Mouse (Mus musculus) neural tube, embryonic 13.5 days (tissue): ENCODE measurements at regions not wholly inside any gene's neighbourhood (a gene's known extent, or its start where the extent isn't known, plus 50 kb on each side); places are given as distances from the start of the nearest gene placed in this dataset.

ENCODE experiments used
- ATAC-seq: fragments of 200-750 bp; cut with Nextera tagmentation; 2 replicates; pipeline ENCODE4 v1.8.0; 2017; ENCODE audit warnings: low read depth, mild to moderate bottlenecking, moderate TSS enrichment, moderate library complexity
- H3K27ac ChIP-seq: fragments of 300-500 bp; sonication (generic); replicated peaks from 2 replicates; pipeline ENCODE4 v1.5.1; 2015; ENCODE audit warnings: moderate library complexity, mild to moderate bottlenecking, inconsistent platforms
- H3K27me3 ChIP-seq: fragments of 300-500 bp; sonication (generic); 2 replicates; pipeline ENCODE4 v1.6.1; 2015; ENCODE audit warnings: mild to moderate bottlenecking, inconsistent platforms
- H3K36me3 ChIP-seq: fragments of 300-500 bp; sonication (generic); 2 replicates; pipeline ENCODE4 v1.6.1; 2015; ENCODE audit warnings: mild to moderate bottlenecking, inconsistent platforms
- H3K4me1 ChIP-seq: fragments of 300-500 bp; sonication (generic); replicated peaks from 2 replicates; pipeline ENCODE4 v1.6.1; 2015; ENCODE audit warnings: inconsistent platforms
- H3K4me2 ChIP-seq: fragments of 300-500 bp; sonication (generic); 2 replicates; pipeline ENCODE4 v1.6.1; 2015; ENCODE audit warnings: inconsistent platforms, mild to moderate bottlenecking, moderate library complexity
- H3K4me3 ChIP-seq: fragments of 300-500 bp; sonication (generic); 2 replicates; pipeline ENCODE4 v1.5.1; 2015; ENCODE audit warnings: mild to moderate bottlenecking, inconsistent platforms
- H3K9ac ChIP-seq: fragments of 300-500 bp; sonication (generic); 2 replicates; pipeline ENCODE4 v1.6.1; 2015; ENCODE audit warnings: moderate library complexity, mild to moderate bottlenecking, inconsistent platforms
- H3K9me3 ChIP-seq: fragments of 300-500 bp; sonication (generic); 2 replicates; pipeline ENCODE4 v1.6.1; 2016; ENCODE audit warnings: inconsistent platforms
- WGBS: fragments of 180-500 bp; shearing (Covaris S2); methylation state at CpG from one replicate; pipeline ENCODE4 v1.1.7; 2015; 5-methylcytosine and 5-hydroxymethylcytosine counted together

DNA sequence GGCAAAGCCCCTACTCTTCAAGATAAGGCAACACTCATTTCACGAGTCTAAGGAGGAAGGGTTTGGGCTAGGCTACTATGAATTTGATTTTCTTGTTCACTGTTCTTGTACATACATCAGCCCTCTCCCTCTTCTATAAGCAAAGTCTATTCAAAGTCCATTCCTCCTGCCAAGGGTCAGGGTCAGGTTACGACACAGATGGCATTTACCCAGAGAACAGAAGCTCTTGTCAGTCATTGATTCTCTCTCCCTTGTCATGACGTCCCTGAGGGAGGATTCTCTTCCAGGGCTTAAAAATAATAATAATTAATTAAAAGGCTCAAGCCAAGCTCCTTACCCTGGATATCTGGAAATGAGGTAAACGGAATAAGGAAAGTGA, 222.7 kb downstream of the Rchy1 start:
- Histone ChIP-seq H3K36me3 (no peaks in the 10 kb centered on the region), H3K4me3 (no peak overlapping the region), H3K27ac (no peak overlapping the region), H3K4me2 (no peak overlapping the region), H3K9ac (no peak overlapping the region), H3K27me3 (no peaks in the 10 kb centered on the region), H3K4me1 (no peaks in the 10 kb centered on the region), H3K9me3 (no peaks in the 10 kb centered on the region)
- WGBS, result 38% methylated on average over 4 of the region's 4 CpGs
- ATAC-seq, result no peak

DNA sequence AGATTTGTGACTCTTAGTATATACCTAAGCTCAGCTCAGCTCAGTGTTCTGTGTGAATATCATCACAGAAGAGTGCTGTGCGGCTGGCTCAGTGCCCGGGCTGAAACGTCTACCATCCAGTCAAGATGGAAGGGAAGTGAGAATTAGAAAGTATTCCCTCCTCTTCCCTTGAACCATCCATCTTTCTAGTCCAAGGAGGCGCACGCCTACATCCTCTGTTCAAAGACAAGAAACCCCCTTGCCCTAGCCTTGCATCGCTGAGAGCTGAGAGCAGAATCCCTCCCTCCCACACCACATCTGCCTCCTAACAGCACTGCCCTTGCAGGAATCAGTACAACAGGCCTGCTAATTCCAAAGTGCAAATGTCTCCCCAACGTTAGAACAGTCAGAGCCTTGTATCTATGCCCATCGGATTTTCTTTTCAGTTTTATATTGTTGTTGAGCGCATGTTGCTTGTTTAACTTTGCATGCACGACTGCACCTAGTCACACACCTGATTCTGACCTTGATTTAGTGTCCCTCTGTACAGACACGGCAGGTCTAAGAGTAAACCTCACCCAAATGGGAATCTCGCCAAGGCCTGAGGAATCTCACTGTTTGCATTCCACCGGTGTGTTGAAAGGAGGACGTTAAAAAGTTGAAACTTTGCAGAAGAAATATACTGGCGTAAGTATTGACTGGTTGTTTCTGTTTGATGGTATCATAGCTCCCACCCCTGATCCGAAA, 222.2 kb downstream of the Parm1 start:
- no peak for ATAC-seq
- Histone ChIP-seq H3K4me3 (no peak overlapping the region), H3K9ac (no peak overlapping the region), H3K4me2 (no peak overlapping the region), H3K36me3 (no peaks in the 10 kb centered on the region), H3K27me3 (no peaks in the 10 kb centered on the region), H3K27ac (no peak overlapping the region), H3K9me3 (no peaks in the 10 kb centered on the region), H3K4me1 (no peaks in the 10 kb centered on the region)
- 64% methylated on average over 16 of the region's 16 CpGs for WGBS

DNA sequence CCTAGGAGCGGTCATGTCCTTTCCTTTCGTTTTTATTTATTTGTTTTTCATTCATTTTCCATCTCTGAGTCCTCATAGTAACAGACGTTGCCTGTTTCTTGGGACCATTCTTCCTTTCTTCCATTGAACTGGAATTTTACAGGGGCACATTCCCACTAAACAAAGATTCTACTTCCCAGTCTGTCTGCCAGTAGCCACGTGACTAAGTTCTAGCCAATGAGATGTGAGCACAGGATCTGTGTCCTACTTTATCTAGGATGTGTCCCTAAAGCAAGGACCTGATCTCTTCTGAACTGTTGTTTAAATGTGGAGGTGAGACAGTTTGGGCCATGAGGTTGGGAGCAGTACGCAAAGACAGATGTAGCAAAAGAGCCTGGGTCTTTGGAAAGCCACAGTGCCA, 214.6 kb downstream of the Parm1 start:
- no peak overlapping the region for H3K4me3 ChIP-seq
- H3K9ac ChIP-seq, result no peak overlapping the region
- no peak overlapping the region for H3K27ac ChIP-seq
- ATAC-seq, result no peak
- no peaks in the 10 kb centered on the region for H3K27me3 ChIP-seq
- 82% methylated on average over 5 of the region's 5 CpGs for WGBS
- H3K36me3 ChIP-seq, result no peaks in the 10 kb centered on the region
- H3K4me1 ChIP-seq, result no peaks in the 10 kb centered on the region
- H3K4me2 ChIP-seq, result no peak overlapping the region
- H3K9me3 ChIP-seq, result no peaks in the 10 kb centered on the region

DNA sequence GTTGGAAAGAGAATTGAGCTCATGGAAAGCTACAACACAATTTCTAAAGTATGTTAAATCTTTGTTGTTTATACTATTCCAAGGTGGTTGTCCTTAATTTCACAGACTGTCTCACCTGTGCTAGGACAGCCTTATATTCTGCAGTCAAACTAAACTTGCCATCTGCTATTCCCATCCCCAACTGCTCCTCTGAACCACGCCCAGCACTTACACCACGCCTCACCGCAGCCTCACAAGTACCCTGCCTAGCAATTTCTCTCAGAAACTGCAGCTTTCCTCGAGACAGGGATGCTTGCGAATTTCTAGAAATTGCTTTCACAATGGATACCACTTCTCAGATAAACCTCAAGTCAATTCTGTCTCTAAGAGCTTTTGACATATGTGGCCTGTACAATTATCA, 213.7 kb downstream of the Parm1 start:
- WGBS, result 74% methylated on average over 5 of the region's 5 CpGs
- H3K36me3 ChIP-seq, result no peaks in the 10 kb centered on the region
- no peak overlapping the region for H3K4me2 ChIP-seq
- no peak overlapping the region for H3K9ac ChIP-seq
- H3K27ac ChIP-seq, result no peak overlapping the region
- no peaks in the 10 kb centered on the region for H3K4me1 ChIP-seq
- H3K27me3 ChIP-seq, result no peaks in the 10 kb centered on the region
- no peak overlapping the region for H3K4me3 ChIP-seq
- no peak for ATAC-seq
- H3K9me3 ChIP-seq, result no peaks in the 10 kb centered on the region

DNA sequence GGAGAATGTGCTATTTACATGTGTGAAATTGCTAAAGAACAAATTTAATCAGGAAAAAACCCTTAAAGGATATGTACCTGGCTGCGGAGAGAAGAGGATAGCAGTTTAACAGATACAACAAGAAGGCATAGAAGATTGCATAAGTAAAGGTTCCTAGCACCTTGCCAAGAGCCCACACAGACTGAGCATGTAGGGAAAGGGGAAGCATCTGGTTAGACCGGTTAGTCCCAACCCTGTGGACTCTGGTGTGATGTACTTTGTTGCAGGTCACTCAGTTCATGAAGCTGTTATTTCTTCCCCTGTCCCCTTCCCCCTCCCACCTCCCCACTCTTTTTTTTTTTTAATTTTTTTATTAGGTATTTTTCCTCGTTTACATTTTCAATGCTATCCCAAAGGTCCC, 212.5 kb downstream of the Parm1 start:
- Histone ChIP-seq H3K9me3 (no peaks in the 10 kb centered on the region), H3K36me3 (no peaks in the 10 kb centered on the region), H3K9ac (no peak overlapping the region), H3K4me2 (no peak overlapping the region), H3K27me3 (no peaks in the 10 kb centered on the region), H3K4me1 (no peaks in the 10 kb centered on the region), H3K27ac (no peak overlapping the region), H3K4me3 (no peak overlapping the region)
- ATAC-seq, result no peak
- 50% methylated on average over 3 of the region's 3 CpGs for WGBS

DNA sequence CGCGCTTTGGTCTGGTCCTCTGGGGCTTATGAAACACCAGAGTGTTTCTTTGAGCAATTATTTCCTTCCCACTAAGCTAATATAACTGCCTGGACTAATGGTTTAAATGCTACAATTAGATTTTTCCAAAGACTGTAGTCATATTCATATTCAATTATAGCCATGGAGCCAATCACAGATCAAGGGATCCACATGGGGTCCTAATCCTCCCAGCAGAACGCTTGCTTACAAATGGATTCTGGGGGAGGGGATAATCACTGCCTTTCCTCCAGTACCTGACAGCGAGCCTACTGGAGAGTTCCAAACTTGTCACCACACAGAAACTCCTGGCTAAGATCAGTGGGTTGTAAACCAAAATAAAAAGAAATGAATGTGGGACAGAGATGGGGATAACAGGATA, 212.0 kb downstream of the Parm1 start:
- H3K4me1 ChIP-seq, result no peaks in the 10 kb centered on the region
- H3K27me3 ChIP-seq, result no peaks in the 10 kb centered on the region
- no peak overlapping the region for H3K27ac ChIP-seq
- H3K36me3 ChIP-seq, result no peaks in the 10 kb centered on the region
- 50% methylated on average over 4 of the region's 4 CpGs for WGBS
- 0 out of 2 replicates have a peak, but pooled peaks have one; percentile 63 for ATAC-seq
- no peak overlapping the region for H3K9ac ChIP-seq
- H3K4me2 ChIP-seq, result no peak overlapping the region
- no peak overlapping the region for H3K4me3 ChIP-seq
- no peaks in the 10 kb centered on the region for H3K9me3 ChIP-seq

DNA sequence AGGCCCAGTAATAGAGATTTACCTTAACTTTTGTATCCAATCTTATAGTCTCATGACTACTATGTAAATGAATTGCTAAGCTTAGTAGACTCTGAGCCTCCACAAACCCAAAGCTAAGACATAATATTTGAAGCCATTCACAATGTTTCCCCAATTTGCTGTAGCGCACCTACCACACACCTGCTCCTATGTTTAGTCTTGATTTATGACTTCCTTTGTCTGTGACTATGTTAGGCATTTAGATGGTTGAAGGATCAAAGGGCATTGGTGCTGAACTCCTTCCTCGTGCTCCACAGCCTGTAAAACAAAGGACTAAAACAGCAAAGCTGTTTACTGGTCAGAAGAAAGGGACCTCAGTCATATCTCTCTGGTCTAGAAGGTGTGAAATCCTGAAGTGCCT, 210.0 kb downstream of the Parm1 start:
- WGBS, result 27% methylated on average over 2 of the region's 2 CpGs
- Histone ChIP-seq H3K9ac (no peak overlapping the region), H3K4me2 (no peak overlapping the region), H3K27ac (no peak overlapping the region), H3K27me3 (no peaks in the 10 kb centered on the region), H3K9me3 (no peaks in the 10 kb centered on the region), H3K4me1 (peaks cover 12% of the 10 kb centered on the region), H3K36me3 (no peaks in the 10 kb centered on the region), H3K4me3 (no peak overlapping the region)
- no peak for ATAC-seq

DNA sequence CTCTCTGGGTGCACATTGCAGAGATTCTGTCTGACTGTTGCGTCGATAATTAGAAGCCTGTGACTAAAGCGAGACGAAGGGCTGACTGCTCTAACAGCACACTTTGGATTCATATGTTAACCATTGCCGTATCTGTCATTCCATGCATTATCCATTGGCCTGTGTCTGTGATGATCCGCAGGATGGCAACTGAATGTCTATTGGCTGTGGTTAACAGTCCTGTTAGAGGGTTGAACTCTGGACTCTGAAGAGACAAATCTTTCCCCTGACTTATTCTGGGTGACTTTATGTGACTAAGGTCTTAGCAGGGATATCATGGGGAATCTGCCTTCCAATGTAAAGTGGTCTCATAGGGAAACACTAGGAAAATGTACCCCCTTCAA, 208.7 kb downstream of the Parm1 start:
- no peak overlapping the region for H3K4me2 ChIP-seq
- no peak for ATAC-seq
- no peaks in the 10 kb centered on the region for H3K36me3 ChIP-seq
- H3K4me1 ChIP-seq, result peaks cover 12% of the 10 kb centered on the region
- no peaks in the 10 kb centered on the region for H3K27me3 ChIP-seq
- H3K27ac ChIP-seq, result no peak overlapping the region
- H3K4me3 ChIP-seq, result no peak overlapping the region
- 78% methylated on average over 6 of the region's 6 CpGs for WGBS
- no peaks in the 10 kb centered on the region for H3K9me3 ChIP-seq
- H3K9ac ChIP-seq, result no peak overlapping the region

DNA sequence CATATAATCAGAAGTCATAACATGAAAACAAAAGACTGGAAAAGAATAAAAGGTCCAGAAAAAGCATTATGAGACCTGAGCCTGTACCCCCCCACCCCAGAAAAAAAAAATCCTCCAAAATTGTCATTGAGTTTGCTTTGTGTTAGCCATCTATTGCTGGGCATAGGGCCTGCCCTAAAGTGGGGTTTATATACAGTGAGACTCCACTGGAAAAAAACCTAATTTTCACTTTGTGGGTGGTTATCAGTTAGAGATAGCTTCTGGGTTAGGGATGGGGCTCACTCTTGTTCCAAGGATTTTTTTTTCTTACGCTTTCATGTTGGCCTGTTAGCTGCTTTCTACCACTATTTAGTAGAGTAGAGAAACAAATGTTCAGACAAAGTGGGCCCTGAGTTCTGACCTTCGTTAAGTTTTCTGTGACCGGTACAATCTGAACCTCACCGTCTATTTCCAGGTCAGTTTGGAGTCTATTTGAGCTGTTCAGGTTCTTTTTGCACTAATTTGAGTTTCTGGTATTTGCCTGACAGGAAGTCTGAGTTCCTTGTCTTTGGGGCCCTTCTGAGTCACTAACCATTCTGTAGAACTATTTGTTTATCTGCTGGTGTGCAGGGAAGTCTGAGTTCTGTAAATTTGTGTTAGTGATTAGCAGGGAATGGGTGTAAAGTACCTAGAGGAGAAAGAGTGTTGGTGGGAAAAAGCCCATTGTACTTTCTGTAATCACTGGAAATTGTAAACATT, 208.1 kb downstream of the Parm1 start:
- Histone ChIP-seq H3K36me3 (no peaks in the 10 kb centered on the region), H3K27me3 (no peaks in the 10 kb centered on the region), H3K4me3 (no peak overlapping the region), H3K9ac (no peak overlapping the region), H3K4me1 (peaks cover 12% of the 10 kb centered on the region), H3K27ac (no peak overlapping the region), H3K9me3 (no peaks in the 10 kb centered on the region), H3K4me2 (no peak overlapping the region)
- 92% methylated on average over 4 of the region's 4 CpGs for WGBS
- no peak for ATAC-seq

DNA sequence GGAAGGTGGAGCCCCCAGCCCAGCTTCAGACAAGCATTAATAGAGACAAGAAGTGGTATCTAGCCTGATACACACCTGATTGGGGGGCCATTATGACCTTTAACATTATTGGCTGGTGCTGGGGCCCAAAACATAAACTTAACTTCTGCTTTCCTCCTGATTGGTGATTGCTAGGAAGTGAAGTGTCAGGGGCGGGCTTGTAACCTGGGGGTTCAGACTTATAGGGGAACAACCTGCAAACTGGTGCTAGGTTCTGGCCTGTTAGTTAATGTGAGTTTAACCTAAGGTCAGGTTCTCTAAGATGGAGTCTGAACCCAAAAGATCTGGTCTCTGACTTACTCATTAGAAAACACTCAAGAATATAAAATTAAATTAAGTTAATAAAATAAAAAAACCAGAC, 207.5 kb downstream of the Parm1 start:
- Histone ChIP-seq H3K9ac (no peak overlapping the region), H3K27ac (no peak overlapping the region), H3K4me2 (no peak overlapping the region), H3K36me3 (no peaks in the 10 kb centered on the region), H3K4me3 (no peak overlapping the region), H3K4me1 (peaks cover 12% of the 10 kb centered on the region), H3K9me3 (no peaks in the 10 kb centered on the region), H3K27me3 (no peaks in the 10 kb centered on the region)
- ATAC-seq, result no peak
- 96% methylated on average over 1 of the region's 1 CpGs for WGBS

DNA sequence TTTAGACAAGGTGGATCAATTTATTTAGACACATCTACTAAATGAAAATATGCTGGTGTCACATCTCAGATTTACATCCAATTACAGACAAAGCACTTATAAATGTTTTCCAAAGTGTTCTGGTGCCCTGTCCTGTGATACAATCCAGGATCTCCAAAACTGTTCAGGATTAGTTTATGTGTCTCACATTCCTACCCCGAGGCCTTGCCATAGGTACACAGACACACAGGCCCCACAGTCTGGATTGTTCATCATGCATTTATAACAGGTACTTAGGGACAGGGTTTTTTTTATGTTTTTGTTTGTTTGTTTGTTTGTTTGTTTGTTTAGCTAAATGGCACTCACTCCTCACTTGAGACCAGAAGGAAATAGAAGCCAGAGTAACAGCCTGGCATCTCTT, 206.0 kb downstream of the Parm1 start:
- WGBS, result 49% methylated on average over 1 of the region's 1 CpGs
- no peak for ATAC-seq
- H3K27ac ChIP-seq, result no peak overlapping the region
- peaks cover 12% of the 10 kb centered on the region for H3K4me1 ChIP-seq
- H3K9me3 ChIP-seq, result no peaks in the 10 kb centered on the region
- no peak overlapping the region for H3K4me3 ChIP-seq
- H3K36me3 ChIP-seq, result no peaks in the 10 kb centered on the region
- no peak overlapping the region for H3K4me2 ChIP-seq
- H3K9ac ChIP-seq, result no peak overlapping the region
- H3K27me3 ChIP-seq, result no peaks in the 10 kb centered on the region

DNA sequence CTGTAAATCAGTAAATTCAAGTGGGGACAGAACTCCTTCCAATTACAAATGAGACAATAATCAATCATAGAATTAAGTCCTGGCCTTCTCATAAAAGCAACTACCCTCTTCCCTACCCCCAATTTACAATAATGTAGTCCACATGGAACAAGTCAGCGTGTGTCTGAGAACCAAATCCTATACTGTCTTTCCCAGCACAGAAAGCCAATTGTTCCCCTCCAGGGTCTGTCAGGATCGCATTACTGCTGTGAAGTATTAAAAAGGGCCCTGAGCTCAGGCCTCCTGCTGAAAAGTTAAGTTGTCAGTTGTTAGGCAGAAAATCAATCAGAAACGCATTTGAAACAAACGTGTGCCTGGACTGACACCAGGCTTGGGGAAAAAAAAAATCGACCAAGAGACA, 205.6 kb downstream of the Parm1 start:
- Histone ChIP-seq H3K27ac (no peak overlapping the region), H3K4me3 (no peak overlapping the region), H3K27me3 (no peaks in the 10 kb centered on the region), H3K36me3 (no peaks in the 10 kb centered on the region), H3K9ac (no peak overlapping the region), H3K9me3 (no peaks in the 10 kb centered on the region), H3K4me2 (no peak overlapping the region), H3K4me1 (peaks cover 12% of the 10 kb centered on the region)
- 0 out of 2 replicates have a peak, but pooled peaks have one; percentile 61 for ATAC-seq
- WGBS, result 17% methylated on average over 5 of the region's 5 CpGs

DNA sequence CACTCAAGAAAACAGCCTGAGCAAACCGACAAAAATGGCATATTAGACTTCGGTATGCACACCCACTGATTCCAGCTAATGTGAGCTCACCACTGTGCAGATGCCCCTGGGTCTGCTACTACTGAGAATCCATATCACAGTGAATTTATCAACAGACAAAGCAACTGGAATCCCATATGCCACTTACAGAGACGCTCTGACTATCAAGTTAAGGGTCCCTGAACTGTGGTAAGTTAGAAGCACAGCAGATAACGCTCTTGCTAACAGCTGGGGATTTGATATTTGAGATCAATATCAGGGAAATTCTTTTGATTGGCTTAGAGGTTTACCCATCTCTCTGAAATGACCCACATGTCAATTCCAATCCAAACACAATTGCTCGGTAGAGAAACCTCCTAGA, 205.0 kb downstream of the Parm1 start:
- ATAC-seq, result no peak
- Histone ChIP-seq H3K4me2 (no peak overlapping the region), H3K4me1 (peaks cover 12% of the 10 kb centered on the region), H3K36me3 (no peaks in the 10 kb centered on the region), H3K9ac (no peak overlapping the region), H3K27me3 (no peaks in the 10 kb centered on the region), H3K27ac (no peak overlapping the region), H3K4me3 (no peak overlapping the region), H3K9me3 (no peaks in the 10 kb centered on the region)
- WGBS, result 56% methylated on average over 5 of the region's 5 CpGs
